Mouse (Mus musculus): ENCODE data around the gene Mdga2. TPM values are rescaled to one million over a fixed set of nuclear protein-coding genes. Genes with fewer than 3 reads are reported as not detected.

The Mdga2 gene
- 30.7 TPM for polyA plus RNA-seq (2014; fragmentation: Illumina TruSeq; extraction: RNeasy Lipid Tissue Mini Kit (QIAGEN cat#74804); ENCODE audit: low read depth, low replicate concordance)

GRCm38 (mm10) chr12:67222221-67223025, at the start of gene Mdga2:
Gene Mdga2 (minus strand): TSS chr12:67222549.

Data from testis, adult 10 weeks (tissue).